Mouse (Mus musculus) layer of hippocampus, adult 2 months (tissue): ENCODE data around the gene Cdca5. TPM values are rescaled to one million over a fixed set of nuclear protein-coding genes. Genes with fewer than 3 reads are reported as not detected.

Experiments used
- DNase-seq, 2 experiments: peaks; one replicate each; pipeline ENCODE4 v3.0.0; 2022; ENCODE audit warnings: low spot score in 2 of 2
- H3K27ac ChIP-seq: fragments of 200-600 bp; 2 replicates; pipeline ENCODE4 v1.8.1; 2022
- H3K4me3 ChIP-seq: fragments of 200-600 bp; 2 replicates; pipeline ENCODE4 v1.8.1; 2022; ENCODE audit warnings: mild to moderate bottlenecking
- CTCF ChIP-seq: fragments of 200-600 bp; conservative IDR thresholded peaks from 2 replicates; pipeline ENCODE4 v1.8.1; 2022; ENCODE audit warnings: antibody characterized with exemption, mild to moderate bottlenecking, moderate library complexity
- total RNA-seq, 2 experiments: library from RNA; stranded (reverse); gene quantifications; 2 replicates each; pipeline ENCODE4 v1.2.3; 2021

The Cdca5 gene
- total RNA-seq, 2 experiments from 2014 or later, result 0.23 to 0.27 TPM

- no peak for TF ChIP-seq CTCF
- Histone ChIP-seq H3K27ac (no peak within 1 kb of the TSS), H3K4me3 (no peak within 1 kb of the TSS)
- no peak for DNase-seq
Observed at GRCm38 (mm10) chr19:6094119-6094518, 9.3 kb downstream of the Cdca5 start, which contains the start of gene AC131692.1. AC131692.1 (plus strand) TSS chr19:6094419.

- no peak for TF ChIP-seq CTCF
- DNase-seq, result no peak
- no peak overlapping the region for H3K4me3 ChIP-seq
- no peak overlapping the region for H3K27ac ChIP-seq
Observed at GRCm38 (mm10) chr19:6097847-6098246, 13.1 kb downstream of the Cdca5 start.

GRCm38 (mm10) chr19:6101186-6101585 is 16.4 kb downstream of the Cdca5 start:
- Histone ChIP-seq H3K27ac (no peak overlapping the region), H3K4me3 (no peak overlapping the region)
- no peak for DNase-seq
- no peak for TF ChIP-seq CTCF

- TF ChIP-seq CTCF, result no peak
- Histone ChIP-seq H3K27ac (no peak overlapping the region), H3K4me3 (no peak overlapping the region)
- DNase-seq, result no peak
Observed at GRCm38 (mm10) chr19:6102169-6102853, 17.5 kb downstream of the Cdca5 start.

- DNase-seq, result no peak
- no peak overlapping the region for H3K4me3 ChIP-seq
- no peak for TF ChIP-seq CTCF
Observed at GRCm38 (mm10) chr19:6104476-6104875, 19.7 kb downstream of the Cdca5 start.

GRCm38 (mm10) chr19:6105586-6105985 is 20.8 kb downstream of the Cdca5 start, which contains the start of gene Naaladl1:
Naaladl1 (plus strand) TSS chr19:6105782.
- H3K4me3 ChIP-seq, result no peak within 1 kb of the TSS
- no peak within 1 kb of the TSS for H3K27ac ChIP-seq
- no peak for DNase-seq
- TF ChIP-seq CTCF, result no peak

More at GRCm38 (mm10) chr19:6104476-6104875, 19.7 kb downstream of the Cdca5 start:
- no peak overlapping the region for H3K27ac ChIP-seq

- no peak for DNase-seq
- no peak for TF ChIP-seq CTCF
- Histone ChIP-seq H3K4me3 (no peak overlapping the region), H3K27ac (no peak overlapping the region)
Observed at GRCm38 (mm10) chr19:6113116-6113515, 28.3 kb downstream of the Cdca5 start.

- Histone ChIP-seq H3K4me3 (no peak overlapping the region), H3K27ac (no peak overlapping the region)
- TF ChIP-seq CTCF, result no peak
- no peak for DNase-seq
Observed at GRCm38 (mm10) chr19:6116113-6116850, 31.5 kb downstream of the Cdca5 start.

GRCm38 (mm10) chr19:6117346-6117985 is 32.7 kb downstream of the Cdca5 start:
- DNase-seq, result no peak
- Histone ChIP-seq H3K27ac (peak overlapping the region; percentile 95), H3K4me3 (peak overlapping the region; percentile 80)
- TF ChIP-seq CTCF, result no peak

GRCm38 (mm10) chr19:6117986-6118676 is 33.3 kb downstream of the Cdca5 start, which contains the start of gene Sac3d1:
Sac3d1 (minus strand) TSS chr19:6118650.
- TF ChIP-seq CTCF, result peak; percentile 38; the same call in 1 of the 2 replicates
- Histone ChIP-seq H3K4me3 (peak within 1 kb of the TSS; percentile 80), H3K27ac (peak within 1 kb of the TSS; percentile 95)
- peak; percentile 91 to 92 for DNase-seq

- no peak for TF ChIP-seq CTCF
Observed at GRCm38 (mm10) chr19:6118677-6119185, 33.9 kb downstream of the Cdca5 start.

GRCm38 (mm10) chr19:6121761-6122160 is 37.0 kb downstream of the Cdca5 start:
- TF ChIP-seq CTCF, result no peak
- DNase-seq, result no peak
- Histone ChIP-seq H3K27ac (no peak overlapping the region), H3K4me3 (no peak overlapping the region)

More at GRCm38 (mm10) chr19:6118677-6119185, 33.9 kb downstream of the Cdca5 start:
- H3K4me3 ChIP-seq, result peak overlapping the region; percentile 80
- peak overlapping the region; percentile 95 for H3K27ac ChIP-seq
- DNase-seq, result no peak
